Mouse (Mus musculus) neural tube, embryonic 10.5 days (tissue): ENCODE data around the gene Shkbp1.

Experiments used
- DNase-seq: peaks from one replicate; pipeline ENCODE4 v3.0.0-alpha.2; 2017; ENCODE audit warnings: low spot score; ENCODE audit errors: extremely low spot score

Gene Shkbp1

DNA sequence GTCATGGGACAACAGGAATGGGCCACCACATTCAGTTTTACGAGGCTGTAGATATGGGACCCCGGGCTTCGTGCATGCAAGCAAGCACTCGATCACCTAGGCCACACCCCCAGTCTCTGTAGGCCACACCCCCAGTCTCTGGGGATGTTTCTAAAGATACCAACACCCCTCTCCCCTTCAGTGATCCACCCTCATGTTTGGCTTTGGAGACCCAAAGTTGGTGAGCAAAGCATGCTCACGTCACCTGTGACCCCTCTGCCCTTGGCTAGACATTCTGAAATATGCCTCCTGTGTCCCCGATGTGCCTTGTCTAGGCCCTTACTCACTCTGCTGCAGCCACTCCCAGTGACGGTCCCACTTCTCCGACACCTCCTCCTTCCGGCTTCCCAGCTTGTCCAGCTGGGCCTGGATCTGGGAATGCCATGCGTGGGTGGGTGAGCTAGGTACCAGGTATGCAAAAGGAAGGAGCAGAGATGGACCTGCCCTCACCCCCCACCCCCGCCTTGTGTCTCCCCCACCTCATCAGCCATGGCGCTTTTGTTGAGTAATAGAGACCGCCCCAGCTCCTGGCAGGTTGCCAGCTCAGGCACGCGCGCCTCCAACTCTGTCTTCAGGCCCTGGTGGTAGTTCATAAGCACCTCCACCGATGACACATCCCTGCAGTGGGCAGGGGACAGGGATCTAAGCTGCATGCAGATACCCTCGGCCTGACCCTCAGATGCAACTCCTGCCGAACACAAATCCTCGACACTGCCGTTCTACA is 10.4 kb upstream of the Shkbp1 start:
- no peak for DNase-seq

DNA sequence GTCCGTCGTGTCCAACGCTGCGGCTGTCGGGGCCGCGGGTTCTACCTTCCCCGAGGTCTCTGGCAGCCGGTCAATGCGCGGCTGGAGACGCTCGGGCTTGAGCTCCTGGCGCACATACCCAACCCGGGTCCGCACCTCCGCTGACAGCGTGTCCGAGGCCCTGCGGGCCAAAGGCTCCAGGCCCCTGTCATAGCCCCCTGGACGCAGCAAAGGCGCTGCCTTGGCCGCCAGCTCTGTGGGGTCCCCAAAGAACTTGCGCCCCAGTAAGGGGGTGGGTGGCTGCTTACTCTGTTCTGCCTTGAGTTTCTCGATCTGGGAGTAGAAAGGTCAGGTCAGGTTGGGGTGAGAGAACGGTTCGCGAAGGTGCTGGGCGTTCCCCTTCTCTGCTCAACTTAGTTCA is 8.6 kb upstream of the Shkbp1 start:
- no peak for DNase-seq

DNA sequence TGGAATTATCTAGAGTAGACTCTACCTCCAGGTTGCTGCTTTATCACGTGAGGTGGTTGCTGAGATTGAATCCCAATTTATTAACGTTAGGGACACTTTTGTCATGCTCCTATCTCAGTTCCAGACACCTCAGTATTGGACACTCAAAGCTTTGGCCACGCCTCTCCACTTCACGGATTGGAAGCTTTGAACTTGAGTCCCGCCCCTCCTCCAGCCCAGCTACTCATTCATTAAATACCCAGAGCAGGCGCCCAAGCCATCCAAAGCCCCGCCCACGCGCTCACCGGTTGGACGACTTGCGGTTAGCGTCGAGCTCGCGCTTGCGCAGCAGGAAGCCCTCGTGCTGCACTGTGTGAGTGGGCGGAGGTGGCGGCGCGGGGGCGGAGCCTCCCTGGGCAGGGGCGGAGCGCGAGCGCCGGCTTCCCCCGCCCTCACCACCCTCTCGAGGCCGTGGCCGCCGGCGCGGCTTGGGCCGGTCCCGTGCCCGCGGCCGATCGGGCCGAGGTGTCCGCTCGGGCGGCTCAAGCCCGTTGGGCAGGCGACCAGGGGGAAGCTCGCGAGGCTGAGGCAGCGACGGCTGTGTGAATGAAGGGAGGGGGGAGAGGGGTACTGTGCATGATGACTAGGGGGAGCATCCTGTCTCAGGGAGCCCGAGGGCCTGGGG is 5.6 kb upstream of the Shkbp1 start:
- DNase-seq = peak; percentile 97

DNA sequence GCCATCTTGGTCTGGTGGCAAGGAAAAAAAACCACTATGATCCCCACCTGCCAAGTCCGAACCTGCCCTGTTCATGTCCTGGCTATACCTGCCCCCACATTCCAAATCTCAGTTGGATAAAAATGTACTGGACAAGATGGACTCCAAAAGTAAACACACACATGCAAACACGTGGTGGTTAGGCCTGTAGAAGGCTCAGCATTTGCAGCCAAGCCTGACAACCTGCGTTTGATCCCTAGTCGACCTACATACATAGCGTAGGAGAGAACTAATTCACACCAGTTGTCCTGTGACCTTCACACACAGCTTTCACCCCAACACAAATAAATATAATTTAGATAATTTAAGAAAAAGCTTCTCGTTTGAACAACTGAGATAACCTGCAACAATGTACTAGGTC is 4.9 kb upstream of the Shkbp1 start:
- DNase-seq = no peak

DNA sequence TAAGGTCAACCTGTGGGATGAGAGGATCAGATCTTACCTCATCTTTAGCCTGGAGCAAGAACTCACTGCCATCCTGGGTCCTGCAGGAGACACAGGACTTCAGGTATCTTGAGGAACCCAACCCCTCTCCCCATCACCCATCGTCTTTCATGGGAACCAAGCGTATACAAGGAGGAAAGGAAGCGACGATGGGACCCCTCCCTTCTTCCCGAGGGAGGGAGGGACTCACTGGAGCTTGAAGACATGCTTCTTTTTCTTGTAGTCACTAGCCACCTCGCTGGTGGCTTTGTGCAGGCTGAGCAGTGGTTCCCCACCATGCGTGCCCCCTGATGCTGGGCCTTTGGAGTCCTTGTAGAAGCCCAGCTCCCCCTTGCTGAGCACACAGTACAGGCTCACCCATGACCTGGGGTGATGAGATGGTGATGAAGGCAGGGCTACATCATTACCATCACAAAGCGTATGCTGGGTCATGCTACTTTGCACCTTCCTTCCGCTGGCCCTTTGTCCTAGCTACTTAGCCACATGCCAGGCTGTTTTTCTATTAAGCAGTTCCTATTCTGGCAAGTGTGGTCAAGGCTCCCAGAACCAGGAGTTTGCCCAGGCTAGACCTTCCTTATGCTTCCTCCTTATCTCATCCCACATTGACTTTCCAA is 4.0 kb upstream of the Shkbp1 start:
- no peak for DNase-seq

DNA sequence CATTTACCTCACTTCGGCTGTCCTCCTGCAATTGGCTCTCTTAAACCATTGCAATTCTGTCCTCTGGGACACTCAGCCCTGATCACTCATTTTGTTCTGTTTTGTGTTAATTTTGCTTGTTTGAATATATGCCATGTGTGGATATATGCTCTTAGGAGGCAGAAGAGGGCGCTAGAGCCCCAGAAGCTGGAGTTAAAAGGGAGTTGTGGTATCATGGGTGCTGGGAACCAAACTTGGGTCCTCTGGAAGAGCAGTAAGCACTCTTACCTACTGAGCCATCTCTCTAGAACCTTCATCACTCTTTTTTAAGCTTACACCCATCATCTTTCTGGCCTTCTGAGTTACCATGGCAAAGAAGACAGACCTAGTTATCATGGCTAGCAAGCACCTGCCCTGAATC is 3.3 kb upstream of the Shkbp1 start:
- no peak for DNase-seq

DNA sequence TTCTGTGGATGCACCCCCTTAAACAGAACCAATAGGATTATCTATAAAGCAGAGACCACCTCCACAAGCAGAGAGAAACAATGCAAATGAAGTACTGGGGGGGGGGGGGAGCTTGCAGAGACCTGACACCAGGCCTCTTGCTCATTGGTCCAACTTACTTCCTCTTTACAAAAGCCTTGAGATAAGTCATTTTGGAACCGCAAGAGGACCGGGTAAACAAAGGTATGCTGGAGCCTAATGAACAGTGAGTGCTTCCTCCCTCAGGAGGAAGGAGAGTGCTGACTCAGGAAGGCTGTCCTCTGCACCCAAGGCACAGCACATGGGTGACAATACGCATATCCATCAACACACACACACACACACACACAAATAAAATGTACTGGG is 1.8 kb upstream of the Shkbp1 start:
- DNase-seq = no peak

DNA sequence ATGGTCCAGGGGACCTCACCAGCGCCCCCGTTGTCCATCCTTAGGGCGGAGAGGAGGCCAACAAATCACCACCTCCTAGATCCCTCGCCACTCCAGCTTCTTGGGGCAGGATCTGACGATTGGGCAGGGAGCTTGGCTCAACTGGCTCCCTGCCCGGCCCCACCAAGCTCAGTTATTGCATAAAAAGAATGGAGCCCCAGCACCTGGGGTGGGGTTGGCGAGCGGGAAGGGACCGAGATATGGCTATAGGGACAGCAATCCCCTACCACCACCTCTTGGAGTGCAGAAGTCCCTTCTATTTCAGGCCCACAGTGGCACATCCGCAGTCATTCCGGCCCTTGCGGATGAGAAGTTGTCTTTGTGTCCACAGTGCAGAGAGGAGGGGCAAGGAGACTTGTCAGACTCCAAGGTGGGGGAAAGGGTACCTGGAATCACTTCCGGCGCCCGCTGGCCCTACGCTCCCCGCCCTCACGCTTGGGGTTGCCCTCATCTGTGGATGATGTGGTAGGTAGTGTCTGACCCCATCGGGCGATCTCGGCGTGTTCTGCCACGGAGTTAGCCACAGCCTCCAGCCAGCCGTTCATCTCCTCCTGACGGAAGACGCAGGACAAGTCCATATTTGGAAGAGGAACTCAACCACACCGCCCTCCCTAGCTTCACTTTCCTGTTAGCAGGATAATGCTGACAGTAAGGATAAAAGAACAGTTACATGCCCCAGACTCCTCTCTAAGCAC is 1.2 kb upstream of the Shkbp1 start, which contains the start of gene Gm20479:
Gene Gm20479 (minus strand): TSS at position 559 of the 734 bp plus-strand sequence.
- peak; percentile 44 for DNase-seq

DNA sequence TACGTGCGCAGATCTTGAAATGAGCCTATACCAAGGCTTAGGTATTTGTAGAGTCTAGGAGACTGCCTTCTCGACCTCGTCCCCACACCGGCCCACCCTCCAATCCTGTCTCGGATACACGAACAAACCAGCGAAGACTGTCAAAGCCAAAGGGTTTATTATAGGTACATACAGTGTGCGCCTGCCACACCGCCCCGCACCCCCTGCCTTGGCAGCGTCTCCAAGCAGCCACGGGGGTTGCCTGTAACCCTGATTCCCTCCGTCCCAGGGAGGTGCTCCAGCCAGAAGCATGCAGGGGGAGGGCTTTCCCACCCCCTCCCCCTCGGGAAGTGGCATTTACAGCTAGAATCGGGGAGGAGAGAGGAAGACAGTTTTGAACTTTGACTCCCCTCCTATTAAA is 429 bp upstream of the Shkbp1 start:
- DNase-seq = no peak

DNA sequence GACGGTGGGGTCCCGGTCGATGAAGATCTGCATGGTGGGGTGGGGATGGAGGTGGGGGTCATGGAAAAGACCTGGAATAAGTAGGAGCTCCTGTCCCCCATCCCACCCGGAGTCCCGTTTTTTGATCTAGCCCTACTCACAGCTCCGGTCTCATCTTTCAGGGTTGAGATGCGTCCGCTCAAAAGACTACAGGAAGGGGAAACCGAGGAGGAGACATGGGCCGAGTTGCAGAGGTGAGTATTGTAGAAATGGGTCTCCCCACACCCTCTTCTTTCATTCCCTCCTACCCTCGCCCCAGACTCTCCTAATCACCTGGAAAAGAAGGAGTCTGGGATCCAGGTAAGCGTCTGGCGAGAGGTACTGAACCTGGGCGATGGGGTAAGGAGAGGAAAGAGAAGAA is 558 bp downstream of the Shkbp1 start:
- no peak for DNase-seq

DNA sequence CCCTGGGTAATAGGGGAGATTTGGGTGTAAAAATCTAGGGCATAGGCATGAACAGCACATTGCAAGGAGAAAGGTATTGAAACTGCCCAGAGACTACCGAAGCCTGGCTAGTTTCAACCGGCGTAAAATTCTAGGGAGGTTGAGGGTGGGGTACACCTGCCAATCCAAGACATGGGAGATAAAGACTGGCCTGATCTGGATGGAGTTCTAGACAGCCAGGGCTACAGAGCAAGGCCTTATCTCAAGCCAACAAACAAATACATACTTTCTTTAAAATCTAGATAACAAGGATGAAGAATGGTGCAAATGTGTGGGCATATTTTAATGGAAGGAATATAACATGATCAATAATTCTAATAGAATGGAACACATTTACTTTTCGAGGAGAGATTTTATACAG is 1.0 kb downstream of the Shkbp1 start:
- no peak for DNase-seq

DNA sequence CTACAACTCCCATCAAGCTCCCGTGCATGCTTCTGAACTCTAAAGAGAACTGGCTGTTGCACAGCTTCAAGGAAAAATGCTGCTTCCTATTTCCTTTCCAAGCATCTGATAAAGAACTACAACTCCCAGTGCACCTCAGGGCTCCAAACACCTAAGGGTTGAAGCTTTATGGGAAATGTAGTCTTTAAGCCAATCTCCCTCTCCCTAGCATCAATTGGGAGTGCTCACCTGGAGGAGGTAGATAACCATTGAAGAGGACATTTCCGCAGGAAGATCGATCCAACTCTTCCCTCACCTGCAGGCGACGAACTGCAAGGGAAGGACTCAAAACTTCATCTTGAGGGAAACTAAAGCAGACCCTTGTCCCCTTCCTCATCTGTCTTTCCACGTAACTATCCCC is 1.7 kb downstream of the Shkbp1 start:
- no peak for DNase-seq

DNA sequence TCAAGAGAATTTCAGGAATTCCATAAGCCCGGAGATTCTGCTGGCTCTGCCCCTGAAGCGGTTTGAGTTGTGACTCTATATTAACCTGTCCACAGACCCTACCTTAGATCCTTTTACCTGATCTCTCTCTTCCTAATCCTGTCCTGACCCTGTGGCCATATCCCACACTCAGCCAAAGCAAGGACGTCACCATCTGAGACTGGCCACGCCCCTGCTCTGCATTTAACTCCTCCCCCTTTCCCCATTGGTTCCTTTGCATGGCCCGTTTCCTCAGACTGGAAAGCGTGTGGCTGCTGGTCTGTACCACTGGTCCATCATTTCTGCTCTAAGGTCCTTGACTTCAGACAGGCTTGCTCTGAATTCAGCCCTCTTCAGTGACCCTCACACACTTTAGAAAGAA is 10.4 kb downstream of the Shkbp1 start:
- DNase-seq = no peak

DNA sequence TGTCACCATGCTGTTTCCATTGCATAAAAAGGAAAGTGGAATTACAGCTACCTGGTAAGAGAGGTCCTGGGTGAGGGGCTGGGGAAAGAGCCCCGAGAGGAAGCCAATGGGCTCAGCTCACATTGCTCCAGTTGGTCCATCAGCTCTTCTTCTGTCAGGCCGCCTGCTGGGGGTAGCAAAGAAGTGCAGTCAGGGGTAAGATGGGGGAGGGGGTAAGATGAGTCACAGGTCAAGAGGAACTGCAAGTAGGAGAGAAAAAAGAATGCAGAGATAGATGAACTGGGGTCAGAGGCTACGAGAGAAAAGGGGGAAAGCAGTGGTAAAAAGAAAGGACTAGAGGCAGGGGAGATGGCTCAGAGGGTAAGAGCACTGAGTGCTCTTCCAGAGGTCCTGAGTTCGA is 13.2 kb downstream of the Shkbp1 start:
- no peak for DNase-seq

DNA sequence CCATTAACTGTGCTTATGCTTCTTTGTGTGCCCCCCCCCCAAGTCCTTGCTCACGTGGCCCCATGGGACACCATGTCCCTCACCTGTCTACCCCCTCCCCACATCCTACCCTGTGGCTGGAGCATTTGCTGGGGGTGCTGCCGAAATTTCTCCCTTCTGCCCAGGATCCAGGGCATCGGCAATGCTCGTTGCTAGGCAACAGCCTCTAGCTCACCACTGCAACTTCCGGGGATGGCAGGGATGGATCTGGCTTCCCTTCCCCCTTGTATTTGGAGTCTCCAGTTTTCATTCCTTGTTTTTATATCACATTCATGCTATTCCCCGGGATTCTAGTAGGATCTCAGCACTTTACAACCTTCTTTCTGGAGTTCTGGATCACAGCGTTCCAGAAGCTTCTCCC is 16.3 kb downstream of the Shkbp1 start:
- no peak for DNase-seq

DNA sequence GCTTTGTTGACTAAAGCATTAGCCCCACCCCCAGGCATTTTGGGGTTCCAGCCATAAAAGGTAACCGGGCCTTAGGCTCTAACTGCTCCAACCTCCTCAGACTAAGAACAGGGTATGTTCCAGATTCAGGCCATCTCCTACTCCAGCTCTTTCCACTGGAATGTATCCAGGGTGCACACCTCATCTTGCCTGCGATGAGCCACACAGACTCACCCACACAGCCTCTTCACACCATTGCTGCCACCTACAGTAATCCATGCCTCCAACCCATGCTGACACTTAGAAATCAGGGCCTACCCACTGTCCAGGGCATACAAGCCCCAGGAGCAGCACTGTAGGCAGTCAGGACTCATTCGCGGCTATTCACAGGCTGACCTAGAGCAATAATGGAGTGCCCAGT is 16.7 kb downstream of the Shkbp1 start:
- DNase-seq = no peak

DNA sequence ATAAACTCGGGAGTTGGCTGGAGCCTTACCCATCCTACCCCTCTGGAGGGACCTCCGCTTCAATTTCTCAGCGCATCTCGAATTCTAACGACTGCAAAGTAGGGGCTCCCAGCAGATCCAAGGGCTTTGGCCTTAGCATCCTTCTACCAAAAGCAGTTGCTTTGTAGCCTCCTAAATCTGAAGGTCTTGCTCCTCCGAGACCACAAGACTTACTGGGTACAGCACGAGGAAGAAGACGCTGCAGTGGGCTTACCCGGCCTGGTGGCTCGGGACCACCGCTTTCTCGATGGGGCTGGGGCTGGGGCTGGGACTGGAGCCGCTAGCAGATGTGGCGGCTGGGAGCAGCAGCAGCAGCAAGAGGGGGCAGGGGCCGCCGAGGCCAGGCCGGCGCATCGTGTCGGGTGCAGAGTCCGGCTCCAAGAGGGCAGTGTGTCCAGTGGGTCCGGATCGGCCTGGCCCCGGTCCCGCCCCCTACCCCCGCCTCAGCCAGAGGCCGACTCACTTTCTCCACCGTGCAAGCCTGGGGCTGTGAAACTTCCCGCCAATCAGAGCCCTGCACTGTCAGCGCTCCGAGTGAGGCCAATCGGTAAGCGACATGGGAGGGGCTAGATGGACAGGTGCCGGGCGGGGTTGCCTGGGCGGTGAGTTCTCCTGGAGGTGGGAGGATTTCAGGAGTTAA is 18.5 kb downstream of the Shkbp1 start, which contains the start of gene Ltbp4:
Gene Ltbp4 (minus strand): TSS at position 518 of the 679 bp plus-strand sequence.
- peak; percentile 75 for DNase-seq

DNA sequence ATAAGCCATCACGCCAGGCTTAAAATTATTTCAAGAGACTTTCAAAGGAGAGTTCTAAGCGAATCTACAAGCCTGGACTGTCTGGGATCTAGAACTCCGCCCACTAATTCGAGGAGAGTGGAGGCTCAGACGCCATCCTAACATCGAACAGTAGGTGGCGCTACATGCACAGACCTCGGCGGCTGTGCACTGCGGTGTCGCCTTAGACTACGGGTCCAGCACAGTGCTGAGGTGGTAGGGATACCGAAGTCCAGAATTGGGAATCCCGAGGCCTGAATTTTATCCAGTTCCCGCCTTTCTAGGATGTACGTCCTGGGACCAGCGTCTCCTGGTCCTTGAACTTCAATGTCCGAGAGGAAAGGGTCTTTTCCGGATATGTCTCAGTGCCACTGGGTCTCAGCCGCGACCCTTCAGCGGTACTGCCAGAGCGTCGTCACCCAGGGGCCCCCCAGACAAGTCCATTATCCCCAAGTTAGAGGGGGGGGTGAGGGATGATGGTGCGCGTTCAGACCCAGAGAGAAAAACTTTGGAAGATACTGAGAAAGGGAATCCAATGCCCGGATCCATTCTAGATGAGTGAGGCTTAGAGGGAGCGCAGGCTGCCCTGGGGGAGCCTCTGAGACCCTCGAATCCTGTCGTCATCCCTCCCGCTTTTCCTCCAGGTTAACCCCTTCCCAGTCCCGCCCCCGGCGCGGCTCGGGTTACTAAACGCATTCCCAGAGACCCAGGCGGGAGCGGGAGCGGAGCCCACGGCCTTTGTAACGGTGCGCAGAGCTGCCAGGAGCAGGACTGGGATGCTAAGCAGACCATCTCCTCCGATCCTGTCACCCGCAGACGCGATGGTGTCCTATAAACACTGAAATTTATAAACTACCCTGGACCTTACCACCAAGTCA is 19.6 kb downstream of the Shkbp1 start:
- peak; percentile 94 for DNase-seq

DNA sequence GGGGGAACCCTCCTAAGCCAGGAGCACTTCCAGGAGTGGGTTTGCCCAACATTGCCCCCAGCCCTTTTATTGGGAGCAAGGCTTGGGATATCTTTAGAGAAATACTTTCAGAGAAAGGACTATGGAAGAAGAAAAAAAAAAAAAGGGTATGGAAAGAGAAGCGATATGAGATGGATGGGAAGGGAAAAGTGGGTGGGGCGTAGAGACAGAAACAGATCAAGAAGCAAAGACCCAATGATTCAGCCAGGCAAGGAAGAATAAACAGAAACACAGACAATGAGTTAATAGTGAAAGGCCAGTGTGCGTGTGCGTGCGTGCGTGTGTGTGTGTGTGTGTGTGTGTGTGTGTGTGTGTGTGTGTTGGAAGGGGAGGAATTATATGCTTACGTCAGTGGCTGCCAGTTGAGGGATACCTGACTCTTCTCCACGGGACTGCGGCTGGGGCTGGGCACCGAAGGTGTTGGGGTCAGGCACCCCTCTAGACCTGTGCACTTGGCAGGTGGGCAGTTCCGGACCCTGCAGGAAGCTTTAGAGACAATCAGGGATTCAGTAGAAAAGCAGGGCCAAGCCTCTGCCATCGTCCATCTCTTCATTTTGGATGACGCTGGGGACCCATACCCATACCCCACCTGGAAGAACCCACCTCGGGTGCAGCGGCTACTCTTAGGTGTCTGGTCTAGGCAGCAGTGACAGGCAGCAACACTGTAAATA is 20.7 kb downstream of the Shkbp1 start:
- no peak for DNase-seq
